Mouse (Mus musculus) kidney, adult 8-10 months (tissue): Measurements from ENCODE around the gene Mprip.

Experiments
- DNase-seq, 2 experiments: peaks; one replicate each; pipeline ENCODE4 v3.0.0; 2022

Gene Mprip

GRCm38 (mm10) chr11:59769738-59770137, 108.6 kb downstream of the Mprip start:
- no peak for DNase-seq

GRCm38 (mm10) chr11:59770753-59771152, 109.6 kb downstream of the Mprip start:
- DNase-seq: no peak

DNA sequence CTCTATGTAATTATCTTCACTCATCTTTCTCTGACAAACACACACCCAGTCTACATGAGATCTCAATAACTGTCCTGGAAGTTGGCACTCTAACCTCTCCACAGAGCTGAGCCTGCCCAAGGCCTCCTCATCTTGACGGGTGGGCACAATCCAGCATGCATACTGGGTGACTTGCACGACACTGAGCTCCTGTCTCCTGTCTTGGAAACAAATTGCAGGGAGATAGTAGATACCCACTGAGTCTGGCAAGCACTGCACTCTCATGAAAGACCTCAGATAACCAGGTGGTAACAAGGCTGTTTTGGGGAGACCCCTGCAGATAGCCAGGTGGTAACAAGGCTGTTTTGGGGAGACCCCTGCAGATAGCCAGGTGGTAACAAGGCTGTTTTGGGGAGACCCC, 111.2 kb downstream of the Mprip start:
- DNase-seq: no peak

DNA sequence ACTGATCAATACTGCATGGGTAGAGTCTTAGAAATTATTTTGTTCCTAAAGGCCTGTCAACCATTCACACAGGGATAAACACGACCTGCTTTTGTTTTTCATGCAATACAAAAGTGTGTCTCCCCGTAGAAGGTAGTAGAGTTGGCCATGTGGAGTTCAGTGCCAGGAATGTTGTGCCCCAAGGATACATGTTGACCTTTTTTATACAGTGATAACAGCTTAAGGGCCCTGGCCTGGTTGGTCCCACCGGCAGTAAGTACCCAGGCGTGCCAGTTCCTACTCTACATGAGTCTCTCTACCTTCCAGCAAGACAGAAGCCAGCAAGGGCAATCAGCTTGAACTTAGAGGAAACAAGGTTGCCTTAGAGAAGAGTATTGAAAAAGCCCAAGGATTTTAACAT, 111.8 kb downstream of the Mprip start:
- no peak for DNase-seq

- DNase-seq: no peak
These were observed 113.4 kb downstream of the Mprip start for GRCm38 (mm10) chr11:59774522-59774921.

- DNase-seq: no peak
These were observed 114.5 kb downstream of the Mprip start for GRCm38 (mm10) chr11:59775435-59776148.

DNA sequence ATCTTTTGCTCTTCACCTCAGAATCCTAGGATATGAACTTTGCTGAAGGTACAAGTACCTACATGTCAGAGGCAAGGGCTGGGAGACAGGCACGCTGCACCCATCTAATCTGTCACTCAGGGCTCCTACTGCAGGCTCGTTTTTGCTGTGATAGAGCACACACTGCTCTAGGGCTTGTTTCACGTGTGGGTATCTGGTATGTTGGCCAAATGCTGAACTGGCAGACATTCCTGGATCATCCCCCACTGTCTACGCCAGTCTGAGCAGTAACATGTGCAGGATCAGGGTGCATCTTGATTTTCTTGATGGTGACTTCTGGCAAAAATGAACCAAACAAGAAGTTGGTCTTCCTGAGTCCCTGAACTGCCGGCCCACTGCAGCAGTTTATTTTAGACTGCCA, 116.2 kb downstream of the Mprip start:
- no peak for DNase-seq

DNA sequence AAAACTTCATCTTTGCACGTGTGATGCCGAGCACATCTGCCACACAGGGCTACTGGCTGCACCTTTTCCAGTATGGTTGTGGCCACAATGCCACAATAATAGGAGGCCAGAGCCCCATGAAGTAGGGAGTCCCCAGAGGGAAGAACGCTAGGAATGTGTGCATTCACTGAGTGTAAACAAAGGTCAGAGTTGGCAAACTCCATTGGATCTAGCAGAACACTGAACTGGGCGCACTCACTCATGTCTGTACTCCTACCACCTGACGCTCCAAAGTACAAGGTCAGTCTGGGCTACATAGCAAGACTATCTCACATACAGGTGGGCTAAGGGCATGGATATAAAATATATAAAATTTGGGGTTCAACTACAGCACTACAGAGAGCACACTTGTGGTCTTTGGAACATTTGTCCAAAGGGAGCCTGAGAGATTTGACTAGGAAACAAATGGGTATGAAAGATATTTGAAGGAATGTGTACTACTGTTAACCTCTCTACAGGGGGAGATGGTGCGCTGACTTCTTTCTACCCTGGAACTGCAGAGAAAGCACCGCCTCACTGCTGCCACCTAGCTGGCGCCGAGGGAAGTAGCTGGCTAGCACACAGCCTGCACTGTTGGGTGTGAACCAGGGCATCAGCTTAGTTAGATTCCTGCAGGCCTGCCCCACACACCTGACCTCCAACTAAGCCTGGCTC, 117.2 kb downstream of the Mprip start:
- peak; percentile 66 to 81 for DNase-seq

- DNase-seq: no peak
These were observed 117.7 kb downstream of the Mprip start for GRCm38 (mm10) chr11:59778874-59779223.

DNA sequence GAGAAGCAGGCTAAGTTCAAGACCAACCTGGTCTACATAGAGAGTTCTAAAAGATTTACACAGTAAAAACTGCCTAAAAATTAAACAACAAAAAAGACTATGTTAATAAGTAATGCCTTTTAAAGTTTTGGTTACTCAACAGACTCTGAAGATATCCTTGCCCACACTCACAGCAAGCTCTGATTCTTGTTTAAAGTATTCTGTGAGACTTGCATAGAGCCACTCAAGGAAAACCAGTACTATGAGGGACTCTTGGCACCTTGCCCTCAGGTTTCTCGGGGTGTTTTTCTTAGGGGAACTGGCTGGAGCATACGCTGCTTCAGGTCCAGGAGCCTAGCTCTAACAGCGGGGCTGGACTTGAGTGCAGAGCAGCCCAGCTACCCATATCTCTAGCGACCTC, 118.3 kb downstream of the Mprip start:
- DNase-seq: no peak

DNA sequence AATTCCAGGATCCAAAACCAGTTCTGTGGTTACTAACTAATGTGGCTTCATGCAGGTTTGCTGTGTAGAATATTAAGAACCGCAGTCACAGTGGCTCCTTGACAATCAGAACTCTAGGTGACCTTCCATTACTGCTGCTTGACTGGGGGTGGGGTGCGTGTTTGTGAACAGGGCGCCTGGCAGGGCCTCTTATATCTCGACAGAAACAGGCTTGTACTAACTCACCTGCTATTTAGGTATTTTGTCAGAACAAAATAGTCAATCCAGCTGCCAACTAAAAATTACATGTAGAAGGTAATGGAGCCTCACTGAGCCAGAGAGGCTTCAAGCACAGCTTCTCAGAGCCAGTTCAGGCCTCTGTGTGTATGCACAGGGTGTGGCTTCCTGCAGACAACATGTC, 119.1 kb downstream of the Mprip start:
- DNase-seq: no peak

DNA sequence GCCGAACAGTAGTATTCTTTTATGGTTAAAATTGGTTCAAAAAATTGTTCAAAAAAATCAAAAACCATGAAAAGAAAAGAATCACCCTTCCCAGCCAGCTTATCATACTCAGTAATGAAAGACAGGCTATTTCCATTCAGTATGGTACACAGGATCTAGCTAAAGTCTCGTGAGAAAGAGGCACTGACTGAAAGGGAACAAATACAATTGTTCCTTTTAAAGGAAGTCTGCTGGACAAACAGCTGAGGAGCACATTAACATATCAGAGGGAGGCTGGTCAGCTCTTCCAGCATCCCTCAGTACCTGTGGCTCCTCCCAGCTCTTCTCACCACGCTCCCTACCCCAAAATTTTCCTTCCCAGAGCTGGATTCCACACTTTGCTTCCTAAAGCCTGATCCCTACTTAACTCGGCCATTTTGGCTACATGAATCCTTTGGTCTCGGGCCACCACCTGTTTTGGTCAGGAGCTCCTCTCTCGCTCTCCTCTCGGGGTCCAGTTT, 121.0 kb downstream of the Mprip start:
- no peak for DNase-seq

GRCm38 (mm10) chr11:59783591-59783990, 122.5 kb downstream of the Mprip start:
- no peak for DNase-seq

DNA sequence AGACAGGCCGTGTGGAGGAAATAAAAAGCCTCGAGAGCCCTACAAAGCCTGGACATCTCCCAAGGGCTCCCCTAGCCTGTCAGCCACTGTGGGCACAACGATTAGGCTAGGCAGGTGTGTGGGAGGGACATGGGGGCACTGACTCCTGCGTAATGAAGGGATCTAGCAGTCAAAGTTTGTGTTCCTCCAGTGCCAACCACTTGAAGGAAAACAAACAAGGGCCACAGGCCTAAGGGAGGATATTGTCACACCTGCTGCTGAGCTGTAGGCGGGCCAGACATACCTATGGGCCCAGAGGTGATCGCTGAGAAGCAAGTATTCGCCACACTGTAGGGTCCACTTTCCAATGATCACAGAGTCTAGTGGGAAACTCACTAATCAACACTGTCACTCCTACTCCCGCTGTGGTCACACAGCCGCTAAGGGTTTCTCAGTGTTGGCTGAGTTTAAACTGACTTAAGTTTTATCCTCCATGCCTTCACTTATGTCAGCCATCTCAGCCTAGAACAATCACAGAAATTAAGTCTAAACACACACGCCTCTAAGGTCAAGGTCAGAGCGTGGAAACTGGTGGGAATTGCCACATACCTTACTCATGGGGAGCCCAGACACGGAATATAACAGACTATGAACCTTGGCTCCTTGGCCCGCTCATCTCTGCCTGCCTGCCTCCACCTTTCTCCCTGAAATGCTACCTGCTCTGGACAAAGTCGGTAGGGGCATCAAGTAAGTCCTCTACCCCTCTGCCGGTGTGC, 125.5 kb downstream of the Mprip start:
- DNase-seq: no peak

DNA sequence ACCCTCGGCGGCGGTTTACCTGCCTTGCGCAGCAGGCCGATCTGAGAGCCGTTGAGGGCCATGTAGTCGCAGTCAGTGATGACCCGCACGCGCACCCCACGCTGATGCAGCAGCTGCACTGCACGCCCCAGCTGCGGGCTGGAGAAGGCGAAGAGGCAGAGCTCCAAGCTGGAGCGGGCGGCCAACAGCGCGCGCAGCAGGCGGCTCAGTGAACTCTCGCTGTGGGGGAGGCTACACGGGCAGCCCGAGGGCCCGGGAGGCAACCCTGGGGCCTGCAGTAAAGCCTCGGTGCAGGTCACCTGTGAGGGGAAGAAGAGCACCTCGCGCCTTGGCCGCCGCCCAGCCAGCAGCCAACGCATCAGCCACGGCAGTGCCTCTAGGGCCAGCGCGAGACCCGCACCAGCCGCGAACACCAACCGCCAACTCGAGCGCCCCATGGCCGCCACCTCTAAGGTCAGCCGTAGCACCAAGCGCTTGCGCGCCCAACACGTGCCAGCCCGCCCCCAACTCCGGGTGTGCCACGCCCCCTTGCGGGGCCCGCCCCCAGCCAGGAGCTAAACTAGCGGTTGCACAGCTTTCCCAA, 126.2 kb downstream of the Mprip start, which contains the start of gene Pld6:
Gene Pld6, minus strand, starts transcription at position 447 of the 583 bp plus-strand sequence.
- peak; percentile 45 to 55 for DNase-seq

DNA sequence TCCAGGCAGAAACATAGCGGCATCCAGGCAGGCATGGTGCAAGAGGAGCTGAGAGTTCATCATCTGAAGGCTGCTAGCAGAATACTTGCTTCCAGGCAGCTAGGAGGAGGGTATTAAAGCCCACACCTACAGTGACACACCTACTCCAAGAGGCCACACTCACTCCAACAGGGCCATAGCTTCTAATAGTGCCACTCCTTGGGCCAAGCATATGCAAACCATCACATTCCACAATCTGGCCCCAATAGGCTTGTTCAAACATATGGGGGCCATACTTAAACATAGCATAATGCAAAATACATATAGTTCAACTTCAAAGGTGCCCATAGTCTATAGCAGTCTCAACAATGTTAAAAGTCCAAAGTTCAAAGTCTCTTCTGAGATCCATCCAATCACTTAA, 128.2 kb downstream of the Mprip start:
- no peak for DNase-seq

GRCm38 (mm10) chr11:59793390-59793789, 132.3 kb downstream of the Mprip start:
- DNase-seq: no peak

DNA sequence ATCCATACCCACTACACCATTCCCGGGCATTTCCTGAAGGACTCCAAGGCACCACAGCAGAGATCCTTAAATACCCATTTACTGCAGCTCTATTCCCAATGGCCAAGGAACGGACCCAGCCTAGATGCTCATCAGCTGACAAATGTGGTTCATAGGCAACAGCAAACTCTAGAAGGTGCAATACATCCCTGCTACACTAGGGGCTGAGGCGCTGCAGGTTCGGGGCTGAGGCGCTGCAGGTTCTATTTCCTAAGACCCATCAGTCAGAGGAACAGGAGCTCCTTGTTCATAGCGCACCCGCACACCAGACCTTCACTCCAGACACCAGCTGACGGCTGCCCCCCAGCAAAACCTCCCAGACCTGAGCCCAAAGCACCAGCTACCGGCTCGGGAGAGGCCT, 139.3 kb downstream of the Mprip start:
- no peak for DNase-seq

GRCm38 (mm10) chr11:59801881-59802280, 140.8 kb downstream of the Mprip start:
- DNase-seq: no peak

DNA sequence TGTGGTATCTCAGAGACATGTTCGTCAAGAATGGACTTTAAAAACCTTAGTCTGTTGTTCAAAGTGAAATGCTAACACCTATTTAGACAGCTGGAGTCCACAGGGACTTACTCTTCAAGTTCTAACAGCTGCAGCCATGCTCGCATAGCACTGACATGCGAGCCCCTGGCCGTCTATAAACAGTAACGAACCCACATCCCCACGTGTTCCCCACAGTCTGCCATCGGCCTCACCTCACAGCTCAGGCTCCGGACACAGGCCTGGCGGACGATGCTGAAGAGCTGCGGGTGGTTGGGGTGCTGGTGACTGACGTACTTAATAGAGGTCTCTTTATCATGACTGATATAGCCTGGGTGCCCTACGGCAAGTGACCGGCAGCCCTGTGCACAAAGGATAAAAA, 142.4 kb downstream of the Mprip start:
- no peak for DNase-seq

DNA sequence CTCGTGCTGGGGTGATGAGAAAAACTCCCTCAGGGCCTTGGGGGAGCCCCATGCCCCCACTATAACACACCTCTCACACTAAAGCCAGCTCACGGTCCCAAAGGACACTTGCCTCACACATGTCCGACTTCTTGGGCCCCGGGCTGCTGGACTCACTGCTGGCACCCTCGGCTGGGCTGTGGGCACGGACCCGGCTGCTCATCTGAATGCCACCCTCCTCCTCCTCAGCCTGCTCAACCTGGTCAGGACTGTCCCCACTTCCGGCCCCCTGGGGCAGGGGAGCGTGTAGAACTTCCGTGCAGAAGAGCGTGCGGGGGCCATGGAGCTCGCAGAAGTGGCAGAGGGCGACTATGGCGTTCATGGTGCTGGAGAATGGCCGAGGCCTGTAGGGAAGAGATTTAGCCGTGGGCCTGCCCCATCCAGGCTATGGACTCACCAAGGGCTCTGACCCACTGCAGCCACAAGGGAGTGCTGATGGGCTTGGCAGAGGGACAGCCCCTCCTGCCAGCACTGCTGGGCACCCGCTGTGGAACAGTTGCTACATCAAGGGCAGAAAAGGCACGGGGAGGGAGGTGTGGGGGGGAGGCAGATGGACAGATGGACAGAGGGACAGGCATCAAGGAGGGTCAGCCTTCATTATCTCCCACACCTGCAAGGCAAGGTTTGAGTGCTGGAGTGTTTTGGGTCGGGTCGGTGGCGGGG, 143.5 kb downstream of the Mprip start:
- DNase-seq: no peak

DNA sequence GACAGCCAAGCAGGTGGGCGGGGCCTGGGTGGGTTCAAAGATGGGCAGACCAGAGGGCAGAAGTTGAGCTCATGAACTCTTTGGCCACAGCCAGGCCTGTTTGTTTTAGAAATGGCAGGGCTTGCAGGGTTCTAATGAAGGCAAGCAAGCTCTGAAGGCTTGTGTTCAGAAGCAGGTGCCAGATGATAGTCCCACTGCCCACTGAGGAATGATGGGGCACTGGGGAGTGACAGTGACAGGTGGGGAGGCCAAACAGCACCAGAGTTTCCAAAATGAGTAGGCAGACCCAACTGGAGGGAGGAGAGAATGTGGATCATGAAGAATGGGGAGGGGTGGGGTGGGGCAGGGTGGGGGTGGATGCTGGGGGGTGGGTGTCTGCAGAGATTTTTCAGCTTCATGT, 144.2 kb downstream of the Mprip start:
- no peak for DNase-seq

- no peak for DNase-seq
These were observed 144.6 kb downstream of the Mprip start for GRCm38 (mm10) chr11:59805656-59806055.
